Mouse (Mus musculus): ENCODE measurements around the gene Gm49396. TPM values are rescaled to one million over a fixed set of nuclear protein-coding genes. Genes with fewer than 3 reads are reported as not detected.

The Gm49396 gene
- polyA plus RNA-seq, 2 experiments: 0.99 to 1.4 TPM

DNA sequence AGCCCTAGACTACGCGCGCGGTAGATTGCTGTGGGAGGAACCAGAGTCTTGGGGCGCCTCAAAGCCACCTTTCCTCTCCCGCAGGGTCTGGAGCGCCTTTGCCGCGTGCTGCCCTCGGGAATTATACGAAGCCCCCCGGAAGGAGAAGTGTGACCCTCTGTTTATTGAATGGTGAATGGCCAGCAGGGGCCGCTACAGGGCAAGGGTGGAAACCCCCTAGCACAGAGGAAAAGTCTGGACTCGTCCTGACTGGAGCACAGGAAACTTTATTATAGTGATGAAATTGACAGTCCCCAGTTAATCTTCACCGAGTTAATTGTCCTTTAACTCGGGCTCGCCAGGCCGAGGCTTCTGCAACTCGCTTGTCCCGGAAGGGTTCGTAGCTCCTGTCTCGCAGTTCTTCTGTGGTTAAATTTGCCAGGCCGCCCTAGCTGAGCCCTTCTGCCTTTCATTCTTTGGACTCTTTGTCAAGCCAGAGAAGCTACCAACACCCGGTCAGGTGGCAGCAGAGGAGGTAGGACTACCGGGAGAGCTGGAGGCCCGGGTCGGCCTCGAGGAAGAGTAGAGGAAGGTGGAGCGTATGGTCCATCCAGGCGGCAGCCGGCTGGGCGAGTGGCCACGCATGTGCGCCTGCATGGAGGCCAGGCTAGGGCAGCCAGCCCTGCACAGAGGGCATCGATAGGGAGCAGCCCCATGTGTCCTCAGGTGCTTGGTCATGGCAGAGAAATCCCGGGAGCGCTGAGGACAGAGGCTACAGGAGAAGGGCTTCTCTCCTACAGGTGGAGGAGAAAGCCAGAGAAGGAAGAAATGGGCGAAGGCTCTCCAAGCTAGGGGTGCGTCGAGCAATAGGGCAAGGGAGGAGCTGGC is 26.5 kb downstream of the Gm49396 start:
- H3K9ac ChIP-seq (replicated peaks): peak overlapping the region; percentile 98
- TF ChIP-seq EP300 (IDR thresholded peaks at IDR 0.05; ENCODE audit: low read depth) (no peak), CTCF (IDR thresholded peaks at IDR 0.05; ENCODE audit: low read depth) (peak; percentile 93)

DNA sequence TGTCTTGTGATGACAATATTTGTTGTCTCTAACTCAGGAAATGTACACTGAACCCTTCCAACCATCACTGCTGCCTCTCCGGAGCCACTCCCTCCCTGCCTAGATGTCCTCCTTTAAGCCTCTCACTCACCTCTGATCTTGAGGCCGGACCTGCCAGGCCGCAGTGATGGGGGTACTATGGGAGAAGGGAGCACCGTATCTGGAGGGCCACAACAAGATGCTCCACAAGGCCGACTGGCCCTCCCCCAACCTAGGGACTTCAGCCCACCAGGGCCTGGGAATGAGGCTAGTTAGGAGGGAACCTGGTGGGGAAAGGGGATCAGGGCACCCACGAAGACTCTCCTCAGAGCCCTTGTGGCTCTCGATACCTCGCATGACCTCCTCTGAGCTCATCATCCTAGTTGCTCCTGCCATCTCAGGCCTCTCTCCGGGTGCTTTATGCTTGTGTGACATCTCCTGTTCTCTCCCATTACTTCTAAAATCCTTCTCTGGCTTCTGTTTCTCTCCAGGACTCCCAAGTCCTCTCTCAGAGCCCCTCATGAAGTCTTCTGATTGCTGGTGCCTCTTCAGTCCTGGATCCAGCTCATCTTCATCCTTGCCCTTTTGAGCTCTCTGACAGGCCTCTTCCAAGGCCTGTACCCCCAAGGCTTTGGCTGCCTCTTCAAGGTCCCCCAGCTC is 27.9 kb downstream of the Gm49396 start:
- H3K9me3 ChIP-seq (ENCODE audit: control insufficient read depth, low read length): no peaks in the 10 kb centered on the region
- 76% methylated on average over 9 of the region's 9 CpGs for WGBS (ENCODE audit: insufficient replicate concordance)
- H3K36me3 ChIP-seq (replicated peaks; ENCODE audit: control insufficient read depth, insufficient read depth, low read depth): peaks cover 6% of the 10 kb centered on the region
- no peak overlapping the region for H3K27ac ChIP-seq
- TF ChIP-seq CTCF (IDR thresholded peaks at IDR 0.05; ENCODE audit: low read depth) (no peak), EP300 (IDR thresholded peaks at IDR 0.05; ENCODE audit: low read depth) (no peak)
- no peak for DNase-seq (ENCODE audit: low read depth in 3 of 3, low spot score in 3 of 3)
- no peak overlapping the region for H3K4me3 ChIP-seq (ENCODE audit: insufficient read depth in 1 of 2, low read depth in 2 of 2, low read length in 2 of 2)
- H3K27me3 ChIP-seq (ENCODE audit: control insufficient read depth, insufficient read depth, low read length): no peaks in the 10 kb centered on the region
- H3K9ac ChIP-seq (replicated peaks): no peak overlapping the region
- peaks cover 10 to 25% of the 10 kb centered on the region in 2 experiments for H3K4me1 ChIP-seq (replicated peaks; ENCODE audit: control insufficient read depth in 2 of 2, insufficient read depth in 2 of 2, low read length in 1 of 2)
- no peak for ATAC-seq (ENCODE audit: insufficient read depth)
- H3K4me2 ChIP-seq (ENCODE audit: low read depth): no peak overlapping the region

More for the DNA sequence above, 26.5 kb downstream of the Gm49396 start:
- Histone ChIP-seq H3K4me2 (ENCODE audit: low read depth) (peak overlapping the region; percentile 90), H3K27ac (peak overlapping the region; percentile 33), H3K4me3 (ENCODE audit: insufficient read depth in 1 of 2, low read depth in 2 of 2, low read length in 2 of 2) (peak overlapping the region; percentile 80 to 94), H3K4me1 (replicated peaks; ENCODE audit: control insufficient read depth in 2 of 2, insufficient read depth in 2 of 2, low read length in 1 of 2) (peaks cover 10 to 22% of the 10 kb centered on the region in 2 experiments), H3K27me3 (ENCODE audit: control insufficient read depth, insufficient read depth, low read length) (no peaks in the 10 kb centered on the region), H3K36me3 (replicated peaks; ENCODE audit: control insufficient read depth, insufficient read depth, low read depth) (peaks cover 14% of the 10 kb centered on the region), H3K9me3 (ENCODE audit: control insufficient read depth, low read length) (no peaks in the 10 kb centered on the region)
- 28% methylated on average over 40 of the region's 40 CpGs for WGBS (ENCODE audit: insufficient replicate concordance)
- peak; percentile 31 for ATAC-seq (ENCODE audit: insufficient read depth)
- peak; percentile 60 to 71 (median 62) for DNase-seq (ENCODE audit: low read depth in 3 of 3, low spot score in 3 of 3)

DNA sequence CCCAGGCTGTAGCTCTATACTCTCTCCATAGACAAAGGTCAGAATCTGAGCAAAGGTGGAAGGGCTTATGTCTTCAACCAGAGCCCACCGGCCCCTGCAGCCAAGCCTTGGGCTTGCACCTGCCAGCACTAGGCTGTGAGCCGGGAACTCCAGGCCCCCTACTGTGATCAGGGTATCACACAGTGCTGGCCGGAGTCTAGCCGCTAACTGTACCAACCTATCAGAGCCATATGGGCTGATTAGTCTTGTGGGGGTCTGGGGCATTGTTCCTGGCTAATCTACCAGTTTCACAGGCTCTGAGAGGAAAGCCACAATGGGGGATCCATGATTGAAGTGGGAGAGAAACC is 28.4 kb downstream of the Gm49396 start:
- no peaks in the 10 kb centered on the region for H3K9me3 ChIP-seq (ENCODE audit: control insufficient read depth, low read length)
- H3K4me1 ChIP-seq (replicated peaks; ENCODE audit: control insufficient read depth in 2 of 2, insufficient read depth in 2 of 2, low read length in 1 of 2): peaks cover 10 to 25% of the 10 kb centered on the region in 2 experiments
- DNase-seq (ENCODE audit: low read depth in 3 of 3, low spot score in 3 of 3) (no peak), ATAC-seq (ENCODE audit: insufficient read depth) (no peak)
- no peak overlapping the region for H3K27ac ChIP-seq
- H3K4me3 ChIP-seq (ENCODE audit: insufficient read depth in 1 of 2, low read depth in 2 of 2, low read length in 2 of 2): no peak overlapping the region
- H3K4me2 ChIP-seq (ENCODE audit: low read depth): no peak overlapping the region
- TF ChIP-seq CTCF (IDR thresholded peaks at IDR 0.05; ENCODE audit: low read depth) (no peak), EP300 (IDR thresholded peaks at IDR 0.05; ENCODE audit: low read depth) (no peak)
- H3K36me3 ChIP-seq (replicated peaks; ENCODE audit: control insufficient read depth, insufficient read depth, low read depth): peaks cover 1% of the 10 kb centered on the region
- no peak overlapping the region for H3K9ac ChIP-seq (replicated peaks)
- 56% methylated on average over 4 of the region's 4 CpGs for WGBS (ENCODE audit: insufficient replicate concordance)
- H3K27me3 ChIP-seq (ENCODE audit: control insufficient read depth, insufficient read depth, low read length): no peaks in the 10 kb centered on the region

DNA sequence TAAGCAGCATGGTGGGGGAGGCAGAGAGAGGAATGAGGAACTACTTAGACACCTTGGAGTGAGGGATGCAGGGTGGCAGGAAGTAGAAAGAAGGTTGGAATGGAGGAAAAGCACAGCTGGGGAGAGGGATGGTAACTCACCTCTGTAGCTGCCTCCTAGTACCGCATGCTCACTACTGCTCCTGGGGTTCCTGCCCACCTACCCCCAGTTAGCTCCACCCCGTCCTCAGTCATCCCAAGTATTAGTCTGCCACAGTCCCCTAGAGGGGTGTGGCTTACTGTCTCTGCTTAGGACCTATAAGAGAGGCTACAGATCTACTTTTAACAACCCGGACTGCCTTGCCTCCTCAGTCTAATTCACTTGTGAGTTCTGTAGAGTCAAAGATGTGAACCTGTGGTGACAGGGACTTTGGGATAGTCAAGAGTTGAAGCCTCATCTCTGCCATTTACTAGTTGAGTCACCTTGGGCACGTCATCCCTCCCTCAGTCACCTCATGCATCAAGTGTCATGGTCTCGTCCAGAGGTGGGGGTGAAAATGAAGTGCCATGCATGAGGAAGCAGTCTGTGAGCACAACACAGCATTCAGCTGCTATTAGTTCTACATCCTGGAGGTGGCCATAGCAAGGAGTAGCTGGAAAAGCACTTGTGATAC is 29.8 kb downstream of the Gm49396 start:
- WGBS (ENCODE audit: insufficient replicate concordance): 40% methylated on average over 5 of the region's 5 CpGs
- no peak overlapping the region for H3K9ac ChIP-seq (replicated peaks)

More for the DNA sequence above, 29.8 kb downstream of the Gm49396 start:
- Histone ChIP-seq H3K27me3 (ENCODE audit: control insufficient read depth, insufficient read depth, low read length) (no peaks in the 10 kb centered on the region), H3K4me3 (ENCODE audit: insufficient read depth in 1 of 2, low read depth in 2 of 2, low read length in 2 of 2) (no peak overlapping the region), H3K36me3 (replicated peaks; ENCODE audit: control insufficient read depth, insufficient read depth, low read depth) (no peaks in the 10 kb centered on the region), H3K4me1 (replicated peaks; ENCODE audit: control insufficient read depth in 2 of 2, insufficient read depth in 2 of 2, low read length in 1 of 2) (peaks cover 10 to 19% of the 10 kb centered on the region in 2 experiments; a peak in 3 of 4 replicates), H3K9me3 (ENCODE audit: control insufficient read depth, low read length) (no peaks in the 10 kb centered on the region), H3K4me2 (ENCODE audit: low read depth) (no peak overlapping the region), H3K27ac (no peak overlapping the region)
- ATAC-seq (ENCODE audit: insufficient read depth): no peak
- no peak for DNase-seq (ENCODE audit: low read depth in 3 of 3, low spot score in 3 of 3)
- no peak for TF ChIP-seq EP300 (IDR thresholded peaks at IDR 0.05; ENCODE audit: low read depth)
- no peak for TF ChIP-seq CTCF (IDR thresholded peaks at IDR 0.05; ENCODE audit: low read depth)
